ENCODE assay signal across 25 mouse cellular contexts in the genomic region with DNA sequence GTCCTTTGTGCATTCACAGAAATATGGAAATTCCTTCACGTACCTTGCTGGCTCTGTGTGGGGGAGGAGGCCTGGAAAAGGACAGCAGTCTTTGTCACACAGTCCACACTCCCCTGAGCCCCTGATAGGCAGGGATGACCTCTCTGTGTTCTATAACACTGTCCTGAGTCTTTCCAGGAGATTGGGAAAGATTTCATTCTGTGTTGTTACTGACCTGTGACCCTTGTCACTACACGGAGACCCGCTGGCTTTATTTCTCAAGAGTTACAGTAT.
DNase-seq lines count a peak whose midpoint lies in the region; ATAC-seq and TF ChIP-seq lines count a peak whose summit lies in the region.
"Had no signal": no experiment of that assay in that cellular context is flagged by ENCODE, and none has a peak within 500 bp of the region (broad histone marks: within the 10 kb centered on the region; RNA-seq: fewer than 3 reads in every experiment).

No protein-coding gene starts in this region.

- no peaks in the 10 kb centered on the region for H3K36me3 ChIP-seq in liver, postnatal 0 days (replicated peaks; ENCODE audit: insufficient read depth, low read length)
- H3K36me3 ChIP-seq in liver, embryonic 11.5 days (ENCODE audit: control insufficient read depth, insufficient read depth, low read length): no peaks in the 10 kb centered on the region
- no peaks in the 10 kb centered on the region for H3K36me3 ChIP-seq in hindbrain, embryonic 16.5 days (ENCODE audit: control insufficient read depth, insufficient read depth, low read length)
- H3K36me3 ChIP-seq: heart, embryonic 10.5 days; heart, embryonic 15.5 days; limb, embryonic 13.5 days; liver, embryonic 12.5 days; stomach, embryonic 15.5 days had no signal

- no peak for ATAC-seq in liver, postnatal 0 days
- no peak for ATAC-seq in liver, embryonic 11.5 days (replicated peaks; ENCODE audit: low FRiP score)
- ATAC-seq in hindbrain, embryonic 16.5 days: 0 out of 2 replicates have a peak, but pooled peaks have one; percentile 14
- ATAC-seq: forebrain, postnatal 0 days; liver, embryonic 12.5 days; lung, postnatal 0 days had no signal

- H3K27me3 ChIP-seq in liver, postnatal 0 days (ENCODE audit: insufficient read depth, low read length): no peaks in the 10 kb centered on the region
- H3K27me3 ChIP-seq in liver, embryonic 11.5 days (replicated peaks; ENCODE audit: control insufficient read depth, insufficient read depth, low read length): no peaks in the 10 kb centered on the region
- H3K27me3 ChIP-seq in hindbrain, embryonic 16.5 days (replicated peaks; ENCODE audit: control insufficient read depth, insufficient read depth, low read length): no peaks in the 10 kb centered on the region
- H3K27me3 ChIP-seq: CH12.LX; heart, embryonic 15.5 days; limb, embryonic 13.5 days; liver, embryonic 12.5 days; megakaryocyte, embryonic 14.5 days; stomach, embryonic 15.5 days had no signal

- H3K27ac ChIP-seq in liver, postnatal 0 days (ENCODE audit: low read depth): no peak overlapping the region
- no peak overlapping the region for H3K27ac ChIP-seq in liver, embryonic 11.5 days (ENCODE audit: low read depth, low read length)
- no peak overlapping the region for H3K27ac ChIP-seq in hindbrain, embryonic 16.5 days (ENCODE audit: low read depth, low read length)
- H3K27ac ChIP-seq in layer of hippocampus, adult 2 months: no peak overlapping the region
- H3K27ac ChIP-seq: heart, embryonic 10.5 days; heart, embryonic 15.5 days; left cerebral cortex, adult 2 months; limb, embryonic 13.5 days; liver, embryonic 12.5 days; stomach, embryonic 15.5 days had no signal

- no peaks in the 10 kb centered on the region for H3K4me1 ChIP-seq in liver, postnatal 0 days (ENCODE audit: insufficient read depth)
- no peaks in the 10 kb centered on the region for H3K4me1 ChIP-seq in liver, embryonic 11.5 days (replicated peaks; ENCODE audit: control insufficient read depth, insufficient read depth, low read length)
- H3K4me1 ChIP-seq in hindbrain, embryonic 16.5 days (ENCODE audit: control insufficient read depth, insufficient read depth, low read depth, low read length): no peaks in the 10 kb centered on the region; the same call in 1 of the 2 replicates
- H3K4me1 ChIP-seq: heart, embryonic 15.5 days; limb, embryonic 13.5 days; liver, embryonic 12.5 days; megakaryocyte, embryonic 14.5 days; stomach, embryonic 15.5 days had no signal

- no peak overlapping the region for H3K4me3 ChIP-seq in liver, postnatal 0 days (ENCODE audit: low read depth, low read length)
- no peak overlapping the region for H3K4me3 ChIP-seq in liver, embryonic 11.5 days (ENCODE audit: low read depth, low read length)
- H3K4me3 ChIP-seq in hindbrain, embryonic 16.5 days (ENCODE audit: low read length): no peak overlapping the region
- no peak overlapping the region for H3K4me3 ChIP-seq in layer of hippocampus, adult 2 months
- H3K4me3 ChIP-seq: heart, embryonic 10.5 days; heart, embryonic 15.5 days; left cerebral cortex, adult 2 months; limb, embryonic 13.5 days; liver, embryonic 12.5 days; megakaryocyte, embryonic 14.5 days; stomach, embryonic 15.5 days had no signal

- peak; percentile 54 for DNase-seq in heart, adult 11 months
- no peak for DNase-seq in heart, adult 9 months (ENCODE audit: low spot score in 2 of 2)
- DNase-seq in liver, postnatal 0 days: peak; percentile 3
- no peak for DNase-seq in liver, embryonic 11.5 days (ENCODE audit: low spot score)
- no peak for DNase-seq in layer of hippocampus, adult 2 months (ENCODE audit: low spot score in 2 of 2)
- DNase-seq in embryo, embryonic 9.5 days (ENCODE audit: extremely low spot score): no peak
- DNase-seq: adrenal gland, adult 8-10 months; cerebellum, postnatal 14 days; kidney, adult 11 months; kidney, postnatal 14 days; lung, adult 18-20 months; lung, postnatal 4 days; right cerebral cortex, postnatal 25 days; thymus, postnatal 14 days had no signal

- H3K9me3 ChIP-seq in liver, postnatal 0 days (ENCODE audit: low read length): no peaks in the 10 kb centered on the region
- H3K9me3 ChIP-seq in liver, embryonic 11.5 days (ENCODE audit: control insufficient read depth, low read length): no peaks in the 10 kb centered on the region
- H3K9me3 ChIP-seq in hindbrain, embryonic 16.5 days (ENCODE audit: control insufficient read depth, low read length): no peaks in the 10 kb centered on the region
- H3K9me3 ChIP-seq: heart, embryonic 10.5 days; heart, embryonic 15.5 days; limb, embryonic 13.5 days; liver, embryonic 12.5 days; stomach, embryonic 15.5 days had no signal

- no peak for TF ChIP-seq EP300 in liver, postnatal 0 days (IDR thresholded peaks at IDR 0.05; ENCODE audit: low read depth)

- 70% methylated on average over 3 of the region's 3 CpGs for WGBS in liver, postnatal 0 days (ENCODE audit: insufficient replicate concordance)
- WGBS in liver, embryonic 11.5 days: 80% methylated on average over 3 of the region's 3 CpGs
- WGBS in hindbrain, embryonic 16.5 days: 73% methylated on average over 3 of the region's 3 CpGs

- TF ChIP-seq CTCF in liver, postnatal 0 days (IDR thresholded peaks at IDR 0.05; ENCODE audit: low read depth): no peak
- TF ChIP-seq CTCF in layer of hippocampus, adult 2 months (conservative IDR thresholded peaks at IDR 0.05): no peak

- no peak overlapping the region for H3K4me2 ChIP-seq in liver, postnatal 0 days (ENCODE audit: low read depth, low read length)
- H3K4me2 ChIP-seq in liver, embryonic 11.5 days: no peak overlapping the region
- no peak overlapping the region for H3K4me2 ChIP-seq in hindbrain, embryonic 16.5 days (ENCODE audit: low read length)
- H3K4me2 ChIP-seq: heart, embryonic 15.5 days; limb, embryonic 13.5 days; liver, embryonic 12.5 days; stomach, embryonic 15.5 days had no signal

- H3K9ac ChIP-seq in liver, postnatal 0 days (replicated peaks): no peak overlapping the region
- H3K9ac ChIP-seq in liver, embryonic 11.5 days (ENCODE audit: low read depth, low read length): no peak overlapping the region
- no peak overlapping the region for H3K9ac ChIP-seq in hindbrain, embryonic 16.5 days (ENCODE audit: low read depth, low read length)
- H3K9ac ChIP-seq: forebrain, postnatal 0 days; heart, embryonic 15.5 days; limb, embryonic 13.5 days; liver, embryonic 12.5 days; stomach, embryonic 15.5 days had no signal

Comparison
In these comparisons a context has a peak if more than half of its experiments do, and no peak if none do; other contexts are left out.
1. DNase-seq: peak in heart, adult 11 months (single experiment) and liver, postnatal 0 days (single experiment); none in heart, adult 9 months (0 of 2), liver, embryonic 11.5 days (single experiment), layer of hippocampus, adult 2 months (0 of 2) and embryo, embryonic 9.5 days (single experiment).